Mouse (Mus musculus) spleen, postnatal 14 days (tissue): ENCODE measurements around the gene D3Ertd254e.

Experiments
- DNase-seq, 2 experiments: peaks; one replicate each; pipeline ENCODE4 v3.0.0; 2021 to 2022; ENCODE audit warnings: low spot score in 2 of 2

Gene D3Ertd254e

DNA sequence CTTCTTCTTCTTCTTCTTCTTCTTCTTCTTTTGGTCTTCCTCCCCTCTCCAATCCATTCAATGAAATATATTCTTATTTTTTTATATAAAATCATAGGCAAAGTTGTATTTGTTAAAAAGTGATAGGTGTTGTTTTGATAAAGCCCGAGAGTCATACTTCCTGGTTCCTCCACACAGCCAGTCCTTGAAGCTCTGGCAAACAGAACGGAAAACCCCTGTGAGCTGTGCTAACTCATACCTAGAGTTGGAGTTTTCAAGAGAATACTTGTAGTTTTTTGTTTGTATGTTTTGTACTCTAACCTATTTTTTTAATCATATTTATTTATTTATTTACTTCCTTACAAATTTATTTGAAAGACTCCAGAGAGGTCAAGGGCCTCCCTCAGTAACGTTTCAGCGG, 61.9 kb downstream of the D3Ertd254e start:
- no peak for DNase-seq
